Comparison of ENCODE assay signal across 18 mouse cellular contexts in genomic region chr4:129122107-129122506, GRCm38 (mm10). TPM values are rescaled to one million over a fixed set of nuclear protein-coding genes. Genes with fewer than 3 reads are reported as not detected.
A peak's percentile ranks its signal among the peaks of the same experiment; 100 is the strongest.
DNase-seq lines count a peak whose midpoint lies in the region; ATAC-seq lines count a peak whose summit lies in the region.
"Had no signal": no experiment of that assay in that cellular context is flagged by ENCODE, and none has a peak within 500 bp of the region (broad histone marks: within the 10 kb centered on the region; RNA-seq: fewer than 3 reads in every experiment).

No protein-coding gene starts in this region.

- WGBS in forebrain, embryonic 14.5 days: 30% methylated on average over 9 of the region's 9 CpGs
- 40% methylated on average over 9 of the region's 9 CpGs for WGBS in forebrain, embryonic 11.5 days
- WGBS in neural tube, embryonic 12.5 days: 41% methylated on average over 9 of the region's 9 CpGs
- WGBS in midbrain, embryonic 15.5 days: 26% methylated on average over 9 of the region's 9 CpGs
- WGBS in liver, embryonic 12.5 days (ENCODE audit: insufficient replicate concordance): 36% methylated on average over 9 of the region's 9 CpGs

- no peaks in the 10 kb centered on the region for H3K36me3 ChIP-seq in forebrain, embryonic 14.5 days (ENCODE audit: control insufficient read depth, insufficient read depth, low read length)
- H3K36me3 ChIP-seq in forebrain, embryonic 11.5 days (ENCODE audit: control insufficient read depth, insufficient read depth, low read length): no peaks in the 10 kb centered on the region
- H3K36me3 ChIP-seq in neural tube, embryonic 12.5 days: no peaks in the 10 kb centered on the region
- no peaks in the 10 kb centered on the region for H3K36me3 ChIP-seq in midbrain, embryonic 15.5 days (replicated peaks)
- no peaks in the 10 kb centered on the region for H3K36me3 ChIP-seq in liver, embryonic 12.5 days
- H3K36me3 ChIP-seq: heart, embryonic 13.5 days; liver, embryonic 15.5 days had no signal

- peaks cover 21% of the 10 kb centered on the region for H3K27me3 ChIP-seq in forebrain, embryonic 14.5 days (replicated peaks; ENCODE audit: control insufficient read depth, insufficient read depth, low read length)
- H3K27me3 ChIP-seq in forebrain, embryonic 11.5 days (ENCODE audit: control insufficient read depth, insufficient read depth, low read length): peaks cover 31% of the 10 kb centered on the region
- H3K27me3 ChIP-seq in neural tube, embryonic 12.5 days (replicated peaks): peaks cover 51% of the 10 kb centered on the region
- H3K27me3 ChIP-seq in midbrain, embryonic 15.5 days (replicated peaks): peaks cover 41% of the 10 kb centered on the region
- peaks cover 100% of the 10 kb centered on the region for H3K27me3 ChIP-seq in liver, embryonic 12.5 days (replicated peaks)

- peak overlapping the region; percentile 91; the same call in 1 of the 2 replicates for H3K4me2 ChIP-seq in forebrain, embryonic 14.5 days (ENCODE audit: low read length)
- H3K4me2 ChIP-seq in forebrain, embryonic 11.5 days (ENCODE audit: low read depth, low read length, severe bottlenecking): no peak overlapping the region
- H3K4me2 ChIP-seq in neural tube, embryonic 12.5 days (replicated peaks): peak overlapping the region; percentile 95; the same call in 1 of the 2 replicates
- peak overlapping the region; percentile 98; the same call in 1 of the 2 replicates for H3K4me2 ChIP-seq in midbrain, embryonic 15.5 days
- H3K4me2 ChIP-seq in liver, embryonic 12.5 days: no peak overlapping the region

- peaks cover 34% of the 10 kb centered on the region for H3K4me1 ChIP-seq in forebrain, embryonic 14.5 days (ENCODE audit: control insufficient read depth, insufficient read depth, low read length)
- peaks cover 12% of the 10 kb centered on the region for H3K4me1 ChIP-seq in forebrain, embryonic 11.5 days (replicated peaks; ENCODE audit: control insufficient read depth, insufficient read depth, low read length)
- H3K4me1 ChIP-seq in neural tube, embryonic 12.5 days: peaks cover 35% of the 10 kb centered on the region
- peaks cover 51% of the 10 kb centered on the region for H3K4me1 ChIP-seq in midbrain, embryonic 15.5 days
- peaks cover 28% of the 10 kb centered on the region for H3K4me1 ChIP-seq in liver, embryonic 12.5 days

- DNase-seq in forebrain, embryonic 14.5 days (ENCODE audit: low spot score): no peak
- DNase-seq in forebrain, embryonic 11.5 days (ENCODE audit: low spot score): no peak
- DNase-seq in neural tube, embryonic 10.5 days (ENCODE audit: extremely low spot score, low spot score): no peak
- no peak for DNase-seq in gastrocnemius, postnatal 25 days
- DNase-seq: adrenal gland, adult 8-10 months; cerebellum, adult 11 months; heart, postnatal 36 days; right cerebral cortex, postnatal 14 days had no signal

- H3K9ac ChIP-seq in forebrain, embryonic 14.5 days (ENCODE audit: low read length): no peak overlapping the region
- H3K9ac ChIP-seq in forebrain, embryonic 11.5 days (ENCODE audit: low read length): no peak overlapping the region
- no peak overlapping the region for H3K9ac ChIP-seq in neural tube, embryonic 12.5 days
- H3K9ac ChIP-seq in midbrain, embryonic 15.5 days: no peak overlapping the region
- no peak overlapping the region for H3K9ac ChIP-seq in liver, embryonic 12.5 days
- H3K9ac ChIP-seq: heart, embryonic 13.5 days; liver, embryonic 15.5 days had no signal

- H3K27ac ChIP-seq in forebrain, embryonic 14.5 days (ENCODE audit: low read depth, low read length): no peak overlapping the region
- H3K27ac ChIP-seq in forebrain, embryonic 11.5 days (ENCODE audit: low read depth, low read length): no peak overlapping the region
- no peak overlapping the region for H3K27ac ChIP-seq in neural tube, embryonic 12.5 days
- H3K27ac ChIP-seq in midbrain, embryonic 15.5 days: no peak overlapping the region; the same call in 1 of the 2 replicates
- no peak overlapping the region for H3K27ac ChIP-seq in liver, embryonic 12.5 days
- H3K27ac ChIP-seq: heart, embryonic 13.5 days; liver, embryonic 15.5 days; stomach, postnatal 0 days had no signal

- no peak overlapping the region for H3K4me3 ChIP-seq in forebrain, embryonic 14.5 days (ENCODE audit: low read depth, low read length)
- no peak overlapping the region for H3K4me3 ChIP-seq in forebrain, embryonic 11.5 days (ENCODE audit: low read depth, low read length)
- no peak overlapping the region for H3K4me3 ChIP-seq in neural tube, embryonic 12.5 days
- no peak overlapping the region for H3K4me3 ChIP-seq in midbrain, embryonic 15.5 days
- no peak overlapping the region for H3K4me3 ChIP-seq in liver, embryonic 12.5 days
- H3K4me3 ChIP-seq: megakaryocyte, embryonic 14.5 days had no signal

- H3K9me3 ChIP-seq in forebrain, embryonic 14.5 days (replicated peaks; ENCODE audit: control insufficient read depth, low read length): no peaks in the 10 kb centered on the region
- H3K9me3 ChIP-seq in forebrain, embryonic 11.5 days (ENCODE audit: control insufficient read depth, low read length): no peaks in the 10 kb centered on the region
- H3K9me3 ChIP-seq in neural tube, embryonic 12.5 days: no peaks in the 10 kb centered on the region
- H3K9me3 ChIP-seq in midbrain, embryonic 15.5 days: no peaks in the 10 kb centered on the region
- H3K9me3 ChIP-seq in liver, embryonic 12.5 days (replicated peaks): no peaks in the 10 kb centered on the region
- H3K9me3 ChIP-seq: heart, embryonic 13.5 days; liver, embryonic 15.5 days; megakaryocyte, embryonic 14.5 days had no signal

- ATAC-seq in forebrain, embryonic 14.5 days: no peak
- no peak for ATAC-seq in forebrain, embryonic 11.5 days (replicated peaks; ENCODE audit: low FRiP score)
- no peak for ATAC-seq in neural tube, embryonic 12.5 days (ENCODE audit: low FRiP score, low read depth)
- no peak for ATAC-seq in midbrain, embryonic 15.5 days (replicated peaks)
- no peak for ATAC-seq in liver, embryonic 12.5 days
- ATAC-seq: intestine, postnatal 0 days; lung, postnatal 0 days had no signal

RNA-seq across cellular contexts. Expression of gene Hpca, which starts 0.3 kb away (rescaled TPM):
- polyA plus RNA-seq in forebrain, embryonic 14.5 days (2014; fragmentation: Nextera tagmentation; extraction: Ambion mirVana): 16.8 and 23.1 TPM in 2 replicates
- 0.87 and 1.2 TPM in 2 replicates for polyA plus RNA-seq in forebrain, embryonic 11.5 days (2014; fragmentation: Nextera tagmentation; extraction: Ambion mirVana)
- polyA plus RNA-seq in neural tube, embryonic 12.5 days (2016; fragmentation: Nextera tagmentation; extraction: Ambion mirVana): 19.8 and 21.3 TPM in 2 replicates
- 76.7 and 78.1 TPM in 2 replicates for polyA plus RNA-seq in midbrain, embryonic 15.5 days (2015; fragmentation: Nextera tagmentation; extraction: Ambion mirVana)
- total RNA-seq in gastrocnemius, postnatal 25 days (2021): not detected
- polyA plus RNA-seq in liver, embryonic 12.5 days (2016; fragmentation: Nextera tagmentation; extraction: Ambion mirVana): 1.9 and 2.3 TPM in 2 replicates
- total RNA-seq: granulocyte monocyte progenitor cell, adult 5-6 weeks; heart, postnatal 36 days had no signal

RNA-seq across cellular contexts. Expression of gene Fndc5, which starts 14.7 kb away (rescaled TPM):
- 1.3 and 1.7 TPM in 2 replicates for polyA plus RNA-seq in forebrain, embryonic 14.5 days (2014; fragmentation: Nextera tagmentation; extraction: Ambion mirVana)
- polyA plus RNA-seq in forebrain, embryonic 11.5 days (2014; fragmentation: Nextera tagmentation; extraction: Ambion mirVana): 0.63 and 1.4 TPM in 2 replicates
- polyA plus RNA-seq in neural tube, embryonic 12.5 days (2016; fragmentation: Nextera tagmentation; extraction: Ambion mirVana): 21.7 and 21.8 TPM in 2 replicates
- polyA plus RNA-seq in midbrain, embryonic 15.5 days (2015; fragmentation: Nextera tagmentation; extraction: Ambion mirVana): 7.0 and 7.8 TPM in 2 replicates
- 10 to 100 TPM; 71.5 to 93.0 TPM for total RNA-seq in gastrocnemius, postnatal 25 days (2021)
- 1.3 and 1.8 TPM in 2 replicates for polyA plus RNA-seq in liver, embryonic 12.5 days (2016; fragmentation: Nextera tagmentation; extraction: Ambion mirVana)
- total RNA-seq: granulocyte monocyte progenitor cell, adult 5-6 weeks had no signal

RNA-seq across cellular contexts. Expression of gene Tmem54, which starts 16.8 kb away (rescaled TPM):
- not detected in 2 replicates for polyA plus RNA-seq in forebrain, embryonic 14.5 days (2014; fragmentation: Nextera tagmentation; extraction: Ambion mirVana)
- 1.5 and 2.0 TPM in 2 replicates for polyA plus RNA-seq in forebrain, embryonic 11.5 days (2014; fragmentation: Nextera tagmentation; extraction: Ambion mirVana)
- 0.68 and 0.79 TPM in 2 replicates for polyA plus RNA-seq in neural tube, embryonic 12.5 days (2016; fragmentation: Nextera tagmentation; extraction: Ambion mirVana)
- polyA plus RNA-seq in midbrain, embryonic 15.5 days (2015; fragmentation: Nextera tagmentation; extraction: Ambion mirVana): not detected in 2 replicates
- not detected for total RNA-seq in gastrocnemius, postnatal 25 days (2021)
- 1.9 and 2.0 TPM in 2 replicates for polyA plus RNA-seq in liver, embryonic 12.5 days (2016; fragmentation: Nextera tagmentation; extraction: Ambion mirVana)
- total RNA-seq: adrenal gland, adult 8-10 months; granulocyte monocyte progenitor cell, adult 5-6 weeks; heart, postnatal 36 days had no signal

Comparison
In these comparisons a context has a peak if more than half of its experiments do, and no peak if none do; other contexts are left out.
1. H3K4me2 ChIP-seq: peak in forebrain, embryonic 14.5 days (single experiment), neural tube, embryonic 12.5 days (single experiment) and midbrain, embryonic 15.5 days (single experiment); none in forebrain, embryonic 11.5 days (single experiment) and liver, embryonic 12.5 days (single experiment).